ENCODE assay signal across 5 mouse cellular contexts in the genomic region with DNA sequence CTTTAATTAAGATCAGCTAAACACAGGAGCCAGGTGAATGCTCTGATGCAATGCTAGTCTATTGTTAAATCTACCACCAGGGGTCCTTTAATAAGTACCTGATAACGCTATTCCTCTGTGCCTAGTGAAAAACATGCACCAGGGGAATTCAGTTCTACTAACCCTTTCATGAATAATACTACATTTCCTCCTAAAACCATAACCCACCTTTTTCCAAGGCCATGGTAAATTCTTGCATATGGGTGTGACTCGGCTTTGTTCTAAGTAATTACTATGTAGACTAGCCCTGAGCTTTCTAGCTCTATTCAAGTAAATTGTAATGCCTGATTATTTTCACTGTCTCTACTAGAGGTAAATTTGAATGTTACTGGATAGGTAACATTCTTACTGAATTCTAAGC. TPM values are rescaled to one million over a fixed set of nuclear protein-coding genes. Genes with fewer than 3 reads are reported as not detected.
DNase-seq lines count a peak whose midpoint lies in the region.
"Not testable (repeated sequence)": the region's sequence is repeated elsewhere in the genome, so short reads cannot be mapped to it uniquely, and the experiment has no call there.
"Had no signal": no experiment of that assay in that cellular context is flagged by ENCODE, and none has a peak within 500 bp of the region (broad histone marks: within the 10 kb centered on the region; RNA-seq: fewer than 3 reads in every experiment).

No protein-coding gene starts in this region.

- H3K36me3 ChIP-seq in ES-E14 (ENCODE audit: control insufficient read depth, insufficient read depth, low read length, poor library complexity, severe bottlenecking) = not testable (repeated sequence)

- not testable (repeated sequence) for H3K27ac ChIP-seq in ES-E14 (ENCODE audit: insufficient read depth, low read depth, low read length, poor library complexity, severe bottlenecking)

- in situ Hi-C loops in ES-E14 (cut with MboI; ENCODE audit: low sequenced_read_pairs in 2 of 2, unreplicated experiment in 2 of 2) = not testable (repeated sequence)

- DNase-seq in ES-CJ7 (ENCODE audit: low read depth, low spot score) = peak; percentile 41
- peak; percentile 16 for DNase-seq in ES-E14 (ENCODE audit: low read depth, low spot score)
- peak; percentile 87 for DNase-seq in R1 (ENCODE audit: low read depth, low spot score)
- peak; percentile 62 for DNase-seq in ZHBTc4 (ENCODE audit: low read depth, low spot score)

- not testable (repeated sequence) for H3K9ac ChIP-seq in ES-E14 (ENCODE audit: insufficient read depth, low read depth, low read length, poor library complexity, severe bottlenecking)

- not testable (repeated sequence) for H3K9me3 ChIP-seq in ES-E14 (ENCODE audit: control insufficient read depth, insufficient read depth, low read depth, low read length)

- not testable (repeated sequence) for H3K4me3 ChIP-seq in ES-E14 (ENCODE audit: insufficient read depth in 1 of 2, low read depth in 1 of 2, low read length in 2 of 2, poor library complexity in 1 of 2, severe bottlenecking in 1 of 2)

- H3K4me1 ChIP-seq in ES-E14 (ENCODE audit: control insufficient read depth in 2 of 2, insufficient read depth in 2 of 2, low read length in 2 of 2, poor library complexity in 1 of 2) = not testable (repeated sequence)

RNA-seq across cellular contexts. Expression of gene Pclo, which starts 20.3 kb away (rescaled TPM):
- total RNA-seq in ES-E14 (2012; rRNA removed) = 0.27 and 0.48 TPM in 2 replicates
- total RNA-seq: CH12.LX had no signal

Comparison
In these comparisons a context has a peak if more than half of its experiments do, and no peak if none do; other contexts are left out.
1. DNase-seq: peak in every context shown above with its lines; median percentile 87 in R1; 62 in ZHBTc4; 41 in ES-CJ7; 16 in ES-E14.